Mouse (Mus musculus) cerebellum, adult 9-11 months (tissue): ENCODE data around the gene Tac4.

ENCODE experiments used
- DNase-seq: peaks from one replicate; pipeline ENCODE4 v3.0.0; 2022

Gene Tac4

GRCm38 (mm10) chr11:95261178-95261751 lies at the start of gene Tac4:
Tac4 (plus strand) TSS chr11:95261529.
- DNase-seq = peak; percentile 46

GRCm38 (mm10) chr11:95213607-95214006 lies 47.7 kb upstream of the Tac4 start:
- no peak for DNase-seq

DNA sequence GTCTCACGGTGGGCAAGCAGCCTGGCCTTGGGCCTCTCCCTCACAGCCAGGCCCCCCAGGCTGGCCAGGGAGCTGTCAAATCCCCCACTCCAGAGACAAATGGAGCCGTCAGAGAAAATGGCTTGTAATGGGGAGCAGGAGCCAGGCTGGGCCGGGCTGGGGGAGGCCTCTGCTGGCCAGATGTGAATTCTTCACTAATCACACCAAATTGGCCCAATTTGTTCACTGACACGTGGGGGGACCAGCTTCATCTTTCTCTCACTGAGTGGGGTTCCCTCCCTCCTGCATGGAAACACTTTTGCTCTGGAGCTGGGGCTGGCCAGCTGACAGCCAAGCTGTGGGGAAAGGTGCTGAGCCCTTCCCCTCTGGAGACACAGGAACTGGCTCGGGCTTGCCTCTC lies 47.0 kb upstream of the Tac4 start:
- DNase-seq = no peak

DNA sequence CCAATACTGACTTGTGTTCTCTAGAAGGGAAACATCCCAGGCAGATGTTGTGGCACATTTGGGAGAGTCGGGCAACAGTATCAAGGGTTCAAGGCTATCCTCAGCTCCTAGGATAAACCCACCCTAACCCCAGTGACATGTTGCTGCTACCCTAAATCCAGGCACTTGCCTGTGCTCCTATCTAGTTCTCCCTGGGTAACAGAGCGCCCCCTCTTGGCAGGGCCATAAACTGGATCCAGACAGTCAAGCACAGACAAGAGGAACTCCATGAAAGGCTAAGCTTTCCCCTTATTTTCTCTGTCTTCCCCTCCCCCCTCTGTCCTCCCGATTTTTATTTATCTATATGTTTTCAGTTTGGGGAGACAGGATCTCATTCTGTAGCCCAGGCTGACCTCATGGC lies 45.1 kb upstream of the Tac4 start:
- no peak for DNase-seq

GRCm38 (mm10) chr11:95219111-95219510 lies 42.2 kb upstream of the Tac4 start:
- no peak for DNase-seq

GRCm38 (mm10) chr11:95223473-95223872 lies 37.9 kb upstream of the Tac4 start:
- no peak for DNase-seq

GRCm38 (mm10) chr11:95224124-95224893 lies 37.0 kb upstream of the Tac4 start:
- DNase-seq = no peak

GRCm38 (mm10) chr11:95225448-95225847 lies 35.9 kb upstream of the Tac4 start:
- no peak for DNase-seq

GRCm38 (mm10) chr11:95227467-95227866 lies 33.9 kb upstream of the Tac4 start:
- DNase-seq = no peak

DNA sequence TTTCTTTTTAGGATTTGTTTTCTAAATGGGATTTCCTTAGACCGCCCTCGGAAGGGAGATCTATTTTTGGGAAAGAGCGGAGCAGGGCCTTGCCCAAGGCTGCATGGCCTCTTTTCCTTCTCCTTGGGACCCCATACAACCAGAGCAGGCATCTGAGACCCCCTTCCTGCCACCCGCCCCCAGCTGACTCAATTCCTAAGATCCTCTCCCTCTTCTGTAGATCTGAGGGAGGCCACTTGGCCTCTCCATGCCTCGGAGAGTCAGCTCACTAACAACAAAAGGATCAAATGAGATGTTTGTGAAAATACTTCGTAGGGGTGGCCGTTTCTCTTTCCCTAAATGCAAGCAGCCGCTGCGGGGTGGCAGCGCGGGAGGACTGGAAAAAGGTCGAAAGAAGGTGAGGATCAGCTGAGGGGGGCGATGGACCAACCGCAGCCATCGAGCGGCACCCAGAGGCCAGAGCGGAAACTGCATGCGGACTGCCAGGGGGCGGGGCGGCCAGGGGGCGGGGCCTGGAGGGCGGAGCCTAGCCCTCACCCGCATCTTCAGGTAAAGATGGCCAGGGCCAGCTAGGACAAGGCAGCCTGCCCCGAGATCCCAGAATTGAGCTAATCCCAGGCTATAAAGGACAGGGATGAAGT lies 29.5 kb upstream of the Tac4 start:
- DNase-seq = peak; percentile 40

DNA sequence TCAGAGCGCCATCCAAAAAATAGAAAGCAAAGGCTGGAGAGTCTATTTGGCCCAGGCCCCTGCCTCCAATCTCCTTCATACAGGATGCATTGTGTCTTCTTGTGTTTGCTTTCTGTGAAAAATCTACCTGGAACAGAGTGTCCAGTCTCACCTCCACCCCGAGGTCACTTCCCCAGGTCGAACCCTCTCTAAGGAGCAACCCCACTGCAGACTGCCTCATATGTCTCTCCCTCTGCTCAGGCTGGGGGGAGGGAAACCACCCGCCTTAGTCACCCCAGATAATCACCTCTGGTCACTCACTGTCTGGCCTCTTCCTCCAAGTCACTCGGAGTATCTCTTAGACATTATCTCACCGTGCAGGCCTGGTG lies 29.0 kb upstream of the Tac4 start:
- DNase-seq = no peak

GRCm38 (mm10) chr11:95238477-95238876 lies 22.9 kb upstream of the Tac4 start:
- DNase-seq = no peak

DNA sequence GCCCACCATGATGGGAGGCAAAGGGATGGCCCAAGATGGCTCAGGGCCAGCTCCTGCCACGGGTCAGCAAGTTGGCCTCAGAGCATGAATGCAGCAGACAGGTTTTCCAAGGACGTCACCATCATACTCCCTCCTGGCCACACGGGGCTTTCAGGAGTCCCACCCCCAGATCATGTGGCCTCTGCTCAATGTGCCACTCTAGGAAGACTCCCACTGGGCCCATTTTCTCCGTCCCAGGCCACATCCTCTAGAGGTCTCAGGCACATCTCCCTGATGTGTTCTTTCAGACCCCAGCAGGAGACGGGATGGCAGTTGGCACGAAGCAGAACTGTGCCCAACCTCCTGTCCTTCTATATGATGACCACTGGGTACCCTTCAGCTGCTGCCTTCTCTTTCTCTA lies 18.7 kb upstream of the Tac4 start:
- no peak for DNase-seq

GRCm38 (mm10) chr11:95245456-95245855 lies 15.9 kb upstream of the Tac4 start:
- DNase-seq = no peak

GRCm38 (mm10) chr11:95247065-95247464 lies 14.3 kb upstream of the Tac4 start:
- DNase-seq = no peak

- DNase-seq = no peak
These were observed 11.2 kb upstream of the Tac4 start for GRCm38 (mm10) chr11:95250110-95250509.

DNA sequence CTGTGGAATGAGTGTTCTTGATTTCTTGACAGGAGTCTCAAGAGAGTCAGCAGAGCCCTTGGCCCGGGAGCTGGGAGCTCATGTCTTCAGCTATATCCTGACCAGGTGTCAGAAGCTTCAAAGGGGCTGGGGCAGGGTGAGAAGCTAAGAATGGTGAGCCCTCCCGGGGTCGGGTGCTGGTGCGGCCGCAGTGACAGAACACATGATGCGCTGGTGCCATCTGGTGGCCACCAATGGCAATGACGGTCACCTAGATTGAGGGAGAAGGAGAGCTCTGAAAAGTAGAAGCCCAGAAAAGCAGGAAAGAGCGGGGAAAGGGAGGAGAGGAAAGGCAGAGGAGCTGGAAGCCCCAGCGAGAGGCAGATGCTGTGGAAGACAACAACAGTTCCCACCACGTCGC lies 10.0 kb upstream of the Tac4 start:
- peak; percentile 47 for DNase-seq

- no peak for DNase-seq
These were observed 9.2 kb upstream of the Tac4 start for GRCm38 (mm10) chr11:95252104-95252503.

DNA sequence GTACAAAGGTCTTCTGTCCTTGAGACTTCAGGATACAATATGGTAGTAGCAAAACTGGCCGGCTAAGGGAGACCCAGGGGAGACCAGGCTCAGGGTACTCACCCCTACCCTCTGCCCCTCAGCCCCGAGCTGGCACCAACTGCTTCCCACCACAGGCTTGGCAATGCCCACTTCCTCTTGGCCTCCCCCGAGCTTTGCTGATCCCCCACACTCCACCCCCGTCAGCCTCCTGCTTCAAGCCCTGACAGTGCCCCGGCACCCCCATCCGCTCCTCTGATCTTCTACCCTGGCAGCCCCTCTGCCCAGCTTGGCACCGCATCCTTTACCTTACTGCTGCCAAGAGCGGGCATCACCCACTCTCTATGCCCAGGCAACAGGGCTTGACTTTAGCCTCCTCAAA lies 7.2 kb upstream of the Tac4 start:
- DNase-seq = no peak

GRCm38 (mm10) chr11:95255747-95256146 lies 5.6 kb upstream of the Tac4 start:
- DNase-seq = no peak

GRCm38 (mm10) chr11:95257930-95258329 lies 3.4 kb upstream of the Tac4 start:
- DNase-seq = no peak

DNA sequence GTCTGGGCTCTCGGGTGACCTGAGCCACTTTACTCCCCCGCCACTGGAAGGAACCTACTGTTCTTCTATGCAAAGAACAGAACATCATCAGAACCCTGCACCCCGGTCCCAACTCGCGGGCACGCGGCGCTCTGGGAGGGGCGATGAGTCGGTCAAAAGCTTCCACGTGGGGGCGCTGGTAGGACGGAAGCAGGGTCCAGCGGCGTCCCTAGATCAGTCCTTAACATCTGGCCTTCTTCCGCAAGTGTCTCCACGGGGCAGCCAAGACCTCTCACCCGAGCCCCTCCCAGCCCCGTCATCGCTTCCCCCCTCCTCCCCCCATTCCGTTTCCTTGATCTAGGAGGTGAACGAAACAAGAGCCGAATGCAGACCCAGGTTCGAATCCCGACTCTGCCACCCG lies 2.8 kb upstream of the Tac4 start:
- peak; percentile 56 for DNase-seq

DNA sequence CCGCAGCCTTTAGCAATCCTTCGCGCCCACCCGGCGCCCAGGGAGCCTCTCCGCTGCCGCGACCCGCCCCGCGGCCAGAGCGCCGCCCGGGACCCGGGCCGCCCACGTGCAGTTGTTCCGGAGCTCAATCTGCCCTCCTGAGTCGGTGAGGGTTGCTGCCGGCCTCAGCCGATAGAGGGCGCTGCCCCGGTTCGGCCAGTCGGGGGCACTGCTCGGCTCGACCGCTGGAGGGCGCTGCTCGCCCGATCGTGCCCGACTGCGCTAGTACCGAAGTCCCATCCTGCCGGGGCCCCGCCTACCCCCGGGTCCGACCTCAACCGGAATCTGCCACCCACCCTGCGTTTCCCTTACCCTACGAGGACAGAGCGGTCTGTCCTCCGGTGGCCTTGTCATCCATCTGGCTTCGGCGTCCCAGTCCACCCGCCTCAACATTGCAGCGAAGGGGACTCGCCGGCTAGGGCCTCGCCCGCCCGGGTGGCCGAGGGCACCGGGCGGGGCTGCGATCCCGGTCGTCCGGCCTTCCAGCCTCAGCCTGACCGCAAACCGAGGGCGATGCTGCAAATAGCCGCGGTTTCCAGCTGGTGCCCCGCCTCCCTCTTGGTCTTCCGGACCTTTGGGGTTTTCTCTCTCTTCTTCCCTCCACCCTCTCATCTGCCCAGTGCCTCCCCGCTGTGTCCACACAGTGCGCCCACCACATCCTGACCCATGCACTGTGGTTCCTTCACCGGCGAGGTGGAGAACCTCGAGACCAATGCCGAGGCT lies 2.1 kb upstream of the Tac4 start:
- DNase-seq = peak; percentile 88
